Mouse (Mus musculus) embryonic facial prominence, embryonic 15.5 days (tissue): ENCODE data around the gene Zfp113. TPM values are rescaled to one million over a fixed set of nuclear protein-coding genes. Genes with fewer than 3 reads are reported as not detected.
"Not testable (repeated sequence)": the region's sequence is repeated elsewhere in the genome, so short reads cannot be mapped to it uniquely, and the experiment has no call there.

Experiments used
- ATAC-seq: fragments of 200-750 bp; cut with Nextera tagmentation; 2 replicates; pipeline ENCODE4 v1.8.0; 2017; ENCODE audit warnings: low read depth, moderate TSS enrichment; ENCODE audit not compliant: insufficient number of reproducible peaks, low FRiP score, low TSS enrichment
- H3K27ac ChIP-seq: fragments of 300-500 bp; sonication (generic); replicated peaks from 2 replicates; pipeline ENCODE4 v1.5.1; 2015; ENCODE audit warnings: mild to moderate bottlenecking, inconsistent platforms
- H3K27me3 ChIP-seq: fragments of 300-500 bp; sonication (generic); 2 replicates; pipeline ENCODE4 v1.6.1; 2015; ENCODE audit warnings: inconsistent platforms
- H3K36me3 ChIP-seq: fragments of 300-500 bp; sonication (generic); 2 replicates; pipeline ENCODE4 v1.6.1; 2015; ENCODE audit warnings: mild to moderate bottlenecking, inconsistent platforms
- H3K4me1 ChIP-seq: fragments of 300-500 bp; sonication (generic); 2 replicates; pipeline ENCODE4 v1.6.1; 2015; ENCODE audit warnings: inconsistent platforms
- H3K4me2 ChIP-seq: fragments of 300-500 bp; sonication (generic); replicated peaks from 2 replicates; pipeline ENCODE4 v1.6.1; 2015; ENCODE audit warnings: mild to moderate bottlenecking, inconsistent platforms
- H3K4me3 ChIP-seq: fragments of 300-500 bp; sonication (generic); replicated peaks from 2 replicates; pipeline ENCODE4 v1.5.1; 2015; ENCODE audit warnings: mild to moderate bottlenecking, inconsistent platforms
- H3K9ac ChIP-seq: fragments of 300-500 bp; sonication (generic); 2 replicates; pipeline ENCODE4 v1.6.1; 2015; ENCODE audit warnings: inconsistent platforms
- H3K9me3 ChIP-seq: fragments of 300-500 bp; sonication (generic); replicated peaks from 2 replicates; pipeline ENCODE4 v1.6.1; 2016; ENCODE audit warnings: inconsistent platforms
- WGBS: fragments of 180-500 bp; shearing (Covaris S2); methylation state at CpG from one replicate; pipeline ENCODE4 v1.1.7; 2015; 5-methylcytosine and 5-hydroxymethylcytosine counted together
- polyA plus RNA-seq: library from polyadenylated mRNA; unstranded; fragments of >200 nt; fragmentation: Nextera tagmentation; extraction: Ambion mirVana; gene quantifications from 2 replicates; pipeline ENCODE4 v1.2.1, GENCODE M21; 2015

Zfp113 gene
- polyA plus RNA-seq, 1 experiment from 2014 or later: 17.4 TPM

DNA sequence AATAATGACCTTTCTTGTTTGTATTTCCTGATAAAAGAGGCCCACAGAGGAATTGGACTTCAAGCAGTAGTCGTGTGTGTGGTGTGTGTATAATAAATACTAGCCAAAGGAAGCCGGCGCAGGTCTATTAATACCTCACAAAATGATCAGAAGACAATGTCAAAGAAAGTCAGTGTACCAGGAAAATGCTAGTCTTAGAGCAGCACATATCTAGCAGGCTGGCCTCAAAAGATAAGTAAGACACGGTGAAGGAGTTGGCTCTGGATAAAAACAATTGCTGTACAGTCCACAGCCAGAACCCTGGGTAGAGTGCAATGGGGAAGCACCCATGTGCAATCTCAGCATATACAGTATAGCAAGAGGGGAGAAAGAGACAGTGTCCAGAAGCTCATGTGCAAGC lies 18.3 kb downstream of the Zfp113 start:
- H3K9me3 ChIP-seq: no peaks in the 10 kb centered on the region
- H3K27me3 ChIP-seq: no peaks in the 10 kb centered on the region
- 89% methylated on average over 4 of the region's 4 CpGs for WGBS
- no peak overlapping the region for H3K4me2 ChIP-seq
- peaks cover 37% of the 10 kb centered on the region for H3K36me3 ChIP-seq
- H3K4me1 ChIP-seq: no peaks in the 10 kb centered on the region; the same call in 1 of the 2 replicates
- no peak overlapping the region for H3K9ac ChIP-seq
- ATAC-seq: no peak
- no peak overlapping the region for H3K4me3 ChIP-seq
- no peak overlapping the region for H3K27ac ChIP-seq

DNA sequence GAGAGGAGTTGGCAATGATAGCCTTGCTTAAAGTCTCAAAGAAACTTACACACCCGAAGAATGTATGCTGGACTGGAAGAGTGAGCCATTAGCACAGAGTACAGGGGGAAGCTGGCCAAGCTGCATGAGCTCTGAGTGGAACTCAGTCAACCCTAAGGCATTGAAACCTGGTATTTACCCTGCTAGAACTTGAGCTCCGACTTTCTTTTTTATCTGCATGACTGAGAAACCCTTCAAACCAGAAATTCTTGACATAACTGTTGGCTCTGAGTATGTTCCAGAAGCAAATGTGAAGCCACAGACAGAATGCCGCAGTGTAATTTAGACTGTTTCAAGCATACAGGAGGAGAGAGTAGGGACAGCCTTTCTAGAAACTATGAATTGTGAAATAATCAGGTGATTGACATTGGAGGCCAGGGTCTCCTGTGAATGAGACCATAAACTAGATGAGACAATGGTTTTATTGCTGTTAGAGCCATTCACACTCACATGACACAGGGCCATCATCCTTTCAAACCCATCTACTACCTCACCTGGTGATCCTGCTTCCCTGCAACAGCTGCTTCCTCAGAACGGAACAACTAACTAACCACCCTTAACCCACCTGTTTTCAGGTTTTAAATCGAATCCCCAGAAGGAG lies 23.0 kb downstream of the Zfp113 start:
- Histone ChIP-seq H3K36me3 (peaks cover 70% of the 10 kb centered on the region), H3K4me1 (no peaks in the 10 kb centered on the region), H3K9me3 (no peaks in the 10 kb centered on the region), H3K27ac (no peak overlapping the region), H3K4me3 (no peak overlapping the region), H3K9ac (no peak overlapping the region), H3K4me2 (no peak overlapping the region), H3K27me3 (no peaks in the 10 kb centered on the region)
- no peak for ATAC-seq
- WGBS: 73% methylated on average over 5 of the region's 5 CpGs

GRCm38 (mm10) chr5:138118041-138118440 lies 37.5 kb downstream of the Zfp113 start:
- H3K36me3 ChIP-seq: peaks cover 11% of the 10 kb centered on the region; the same call in 1 of the 2 replicates
- H3K4me1 ChIP-seq: peaks cover 13% of the 10 kb centered on the region
- WGBS: 63% methylated on average over 3 of the region's 3 CpGs
- H3K9ac ChIP-seq: 0 out of 2 replicates have a peak overlapping the region, but pooled peaks have one; percentile 55
- peak overlapping the region; percentile 75 for H3K4me3 ChIP-seq
- H3K4me2 ChIP-seq: peak overlapping the region; percentile 58
- H3K27ac ChIP-seq: peak overlapping the region; percentile 98
- ATAC-seq: no peak
- H3K9me3 ChIP-seq: no peaks in the 10 kb centered on the region
- no peaks in the 10 kb centered on the region for H3K27me3 ChIP-seq

GRCm38 (mm10) chr5:138117199-138118015 lies 38.1 kb downstream of the Zfp113 start:
- Histone ChIP-seq H3K4me3 (peak overlapping the region; percentile 75), H3K4me1 (peaks cover 13% of the 10 kb centered on the region), H3K9me3 (no peaks in the 10 kb centered on the region), H3K27ac (peak overlapping the region; percentile 98), H3K36me3 (peaks cover 8% of the 10 kb centered on the region; the same call in 1 of the 2 replicates), H3K4me2 (peak overlapping the region; percentile 58), H3K9ac (peak overlapping the region; percentile 55), H3K27me3 (no peaks in the 10 kb centered on the region)
- ATAC-seq: peak; percentile 43
- WGBS: 2% methylated on average over 16 of the region's 16 CpGs

DNA sequence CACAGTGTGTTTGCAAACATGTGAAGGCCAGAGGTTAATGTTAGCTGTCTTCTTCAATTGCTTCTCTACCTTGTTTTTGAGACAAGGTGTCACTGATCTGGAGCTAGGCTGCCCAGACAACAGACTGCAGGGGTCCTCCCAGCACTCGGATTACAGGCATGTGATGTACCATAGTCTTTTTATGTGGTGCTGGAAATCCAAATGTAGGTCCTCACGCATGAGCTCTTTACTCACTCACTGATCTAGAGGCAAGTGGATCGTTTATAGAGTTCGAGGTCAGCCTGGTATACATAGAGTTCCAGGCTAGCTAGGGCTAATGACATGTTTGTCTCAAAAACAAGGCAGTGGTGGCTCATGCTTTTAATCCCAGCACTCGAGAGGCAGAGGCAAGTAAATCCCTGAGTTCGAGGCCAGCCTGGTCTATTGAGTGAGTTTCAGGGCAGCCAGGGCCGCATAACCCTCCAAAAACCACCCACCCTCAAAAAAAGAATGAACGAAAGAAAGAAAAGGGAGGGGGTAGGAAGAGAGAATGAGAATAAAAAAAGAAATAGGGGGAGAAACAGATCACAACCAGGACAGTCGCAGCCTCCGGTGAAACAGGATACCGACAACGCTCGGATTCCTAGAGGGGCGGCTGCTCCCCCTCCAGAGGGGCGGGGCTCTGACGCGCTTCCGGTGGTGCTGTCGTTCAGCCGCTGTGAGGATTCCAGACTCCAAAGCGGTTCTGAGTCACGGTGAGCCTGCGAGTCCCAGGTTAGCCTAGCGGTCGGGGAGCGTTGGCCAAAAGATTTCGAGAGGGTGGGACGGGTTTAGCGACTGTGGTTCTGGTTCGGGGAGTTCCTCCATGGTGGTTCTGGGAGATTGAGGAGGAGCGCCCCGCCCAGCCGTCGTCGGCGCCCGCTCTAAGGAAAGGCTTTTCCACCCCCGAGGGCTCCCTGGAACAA lies 39.0 kb downstream of the Zfp113 start, which contains the start of gene Zscan21:
TSS of gene Zscan21 (plus strand) at position 649 of the 944 bp plus-strand sequence.
- H3K4me3 ChIP-seq: peak within 1 kb of the TSS; percentile 75
- H3K36me3 ChIP-seq: peaks cover 4% of the 10 kb centered on the region; the same call in 1 of the 2 replicates
- ATAC-seq: peak; percentile 93
- H3K9ac ChIP-seq: peak within 1 kb of the TSS; percentile 55
- no peaks in the 10 kb centered on the region for H3K9me3 ChIP-seq
- peak within 1 kb of the TSS; percentile 98 for H3K27ac ChIP-seq
- H3K27me3 ChIP-seq: no peaks in the 10 kb centered on the region
- 5% methylated on average over 38 of the region's 38 CpGs for WGBS
- peak within 1 kb of the TSS; percentile 58 for H3K4me2 ChIP-seq
- peaks cover 13% of the 10 kb centered on the region for H3K4me1 ChIP-seq

GRCm38 (mm10) chr5:138109847-138110396 lies 45.6 kb downstream of the Zfp113 start:
- WGBS: 50% methylated on average over 4 of the region's 4 CpGs
- H3K36me3 ChIP-seq, H3K4me3 ChIP-seq, H3K9me3 ChIP-seq, H3K9ac ChIP-seq, H3K4me2 ChIP-seq, H3K4me1 ChIP-seq, ATAC-seq, H3K27me3 ChIP-seq, H3K27ac ChIP-seq: not testable (repeated sequence)

- Histone ChIP-seq H3K27ac (no peak overlapping the region), H3K36me3 (peaks cover 34% of the 10 kb centered on the region), H3K9me3 (no peaks in the 10 kb centered on the region), H3K9ac (no peak overlapping the region), H3K4me3 (no peak overlapping the region), H3K4me2 (no peak overlapping the region), H3K4me1 (no peaks in the 10 kb centered on the region), H3K27me3 (no peaks in the 10 kb centered on the region)
- 58% methylated on average over 3 of the region's 3 CpGs for WGBS
- ATAC-seq: no peak
Observed at GRCm38 (mm10) chr5:138107130-138107529, 48.4 kb downstream of the Zfp113 start.

DNA sequence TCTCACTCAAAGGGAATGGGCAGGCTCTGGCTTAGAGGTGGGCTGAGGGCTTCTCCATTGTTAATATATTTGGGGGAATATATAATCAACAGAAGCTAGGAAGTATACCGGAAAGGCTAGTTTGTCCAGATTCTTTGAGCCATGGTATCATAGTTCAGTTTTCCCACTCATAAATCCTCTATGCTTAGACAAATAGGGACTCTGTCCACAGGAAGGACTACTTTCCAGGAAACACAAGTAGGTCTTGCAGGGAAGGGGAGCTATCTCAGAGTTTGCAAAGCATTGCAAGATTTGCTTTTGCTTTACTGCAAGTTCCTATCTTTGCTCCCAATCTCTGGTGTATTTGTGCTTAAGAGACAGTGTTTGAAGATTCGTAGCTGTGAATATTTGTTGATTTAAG lies 50.6 kb downstream of the Zfp113 start:
- no peaks in the 10 kb centered on the region for H3K27me3 ChIP-seq
- H3K4me3 ChIP-seq: no peak overlapping the region
- H3K36me3 ChIP-seq: peaks cover 55% of the 10 kb centered on the region
- H3K4me1 ChIP-seq: no peaks in the 10 kb centered on the region
- WGBS: 88% methylated on average over 2 of the region's 2 CpGs
- no peak overlapping the region for H3K4me2 ChIP-seq
- no peak overlapping the region for H3K9ac ChIP-seq
- no peak for ATAC-seq
- no peaks in the 10 kb centered on the region for H3K9me3 ChIP-seq
- H3K27ac ChIP-seq: no peak overlapping the region

DNA sequence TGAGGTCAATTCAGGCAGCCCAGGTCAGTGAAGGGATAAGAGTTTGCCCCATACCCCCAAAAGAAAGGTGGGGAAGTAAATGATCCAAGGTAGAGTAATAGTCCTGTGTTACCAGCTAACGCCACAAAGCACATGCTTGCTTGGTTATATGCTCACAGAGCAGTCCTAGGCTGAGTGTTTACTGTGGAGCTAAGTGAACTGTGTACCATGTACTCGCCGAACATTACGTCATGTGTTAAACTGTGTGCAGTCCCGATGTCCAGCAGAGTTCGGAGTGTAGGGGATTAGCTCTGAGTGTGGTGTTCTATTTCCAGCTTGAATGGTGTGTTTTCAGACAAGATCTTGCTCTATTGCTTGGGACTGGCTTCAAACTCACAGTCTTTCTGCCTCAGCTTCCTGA lies 61.1 kb downstream of the Zfp113 start:
- H3K27me3 ChIP-seq: no peaks in the 10 kb centered on the region
- H3K9ac ChIP-seq: no peak overlapping the region
- H3K36me3 ChIP-seq: peaks cover 62% of the 10 kb centered on the region
- no peak overlapping the region for H3K4me3 ChIP-seq
- H3K9me3 ChIP-seq: no peaks in the 10 kb centered on the region
- no peaks in the 10 kb centered on the region for H3K4me1 ChIP-seq
- no peak overlapping the region for H3K27ac ChIP-seq
- WGBS: 94% methylated on average over 6 of the region's 6 CpGs
- no peak overlapping the region for H3K4me2 ChIP-seq
- no peak for ATAC-seq

DNA sequence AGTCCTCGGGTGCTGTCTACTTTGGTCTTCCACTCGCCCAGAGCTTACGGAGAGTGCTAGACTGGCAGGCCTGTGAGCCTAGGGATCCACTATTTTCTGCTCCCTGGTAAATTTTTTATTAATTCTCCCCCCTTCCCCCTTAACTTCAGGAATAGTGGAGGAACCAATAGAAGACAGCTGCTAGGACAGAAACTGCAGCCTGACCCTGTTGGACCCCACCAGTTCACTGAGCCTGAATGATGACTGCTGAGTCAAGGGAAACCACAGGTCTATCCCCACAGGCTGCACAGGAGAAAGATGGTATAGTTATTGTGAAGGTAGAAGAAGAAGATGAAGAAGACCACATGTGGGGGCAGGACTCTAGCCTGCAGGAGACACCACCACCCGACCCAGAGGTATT lies 62.8 kb downstream of the Zfp113 start:
- no peak overlapping the region for H3K4me2 ChIP-seq
- 95% methylated on average over 4 of the region's 4 CpGs for WGBS
- no peaks in the 10 kb centered on the region for H3K4me1 ChIP-seq
- H3K9me3 ChIP-seq: no peaks in the 10 kb centered on the region
- H3K9ac ChIP-seq: no peak overlapping the region
- H3K27ac ChIP-seq: no peak overlapping the region
- H3K36me3 ChIP-seq: peaks cover 49% of the 10 kb centered on the region
- H3K4me3 ChIP-seq: no peak overlapping the region
- no peak for ATAC-seq
- H3K27me3 ChIP-seq: no peaks in the 10 kb centered on the region
